Mouse (Mus musculus) kidney, adult 18-20 months (tissue): ENCODE results near the gene Ndufa4l2.
A peak's percentile ranks its signal among the peaks of the same experiment; 100 is the strongest.

Experiments
- DNase-seq: peaks from one replicate; pipeline ENCODE4 v3.0.0; 2021

Gene Ndufa4l2

GRCm38 (mm10) chr10:127526681-127527080 is 11.9 kb downstream of the Ndufa4l2 start:
- DNase-seq, result peak; percentile 69

GRCm38 (mm10) chr10:127527481-127527880 is 12.7 kb downstream of the Ndufa4l2 start:
- no peak for DNase-seq

GRCm38 (mm10) chr10:127530945-127531344 is 16.2 kb downstream of the Ndufa4l2 start:
- no peak for DNase-seq

- no peak for DNase-seq
Observed at GRCm38 (mm10) chr10:127531548-127531947, 16.8 kb downstream of the Ndufa4l2 start.

GRCm38 (mm10) chr10:127534036-127534928 is 19.5 kb downstream of the Ndufa4l2 start, which contains the start of gene Nxph4:
Gene Nxph4, minus strand, starts transcription at chr10:127534559.
- DNase-seq, result peak; percentile 50

GRCm38 (mm10) chr10:127534929-127535384 is 20.2 kb downstream of the Ndufa4l2 start:
- no peak for DNase-seq

GRCm38 (mm10) chr10:127536586-127537314 is 22.0 kb downstream of the Ndufa4l2 start:
- peak; percentile 51 for DNase-seq

- DNase-seq, result peak; percentile 87
Observed at GRCm38 (mm10) chr10:127537854-127538583, 23.3 kb downstream of the Ndufa4l2 start.

- no peak for DNase-seq
Observed at GRCm38 (mm10) chr10:127541510-127541909, 26.7 kb downstream of the Ndufa4l2 start.

- no peak for DNase-seq
Observed at GRCm38 (mm10) chr10:127542084-127542483, 27.3 kb downstream of the Ndufa4l2 start.

- no peak for DNase-seq
Observed at GRCm38 (mm10) chr10:127542720-127543119, 28.0 kb downstream of the Ndufa4l2 start.

- no peak for DNase-seq
Observed at GRCm38 (mm10) chr10:127543916-127544315, 29.1 kb downstream of the Ndufa4l2 start.

GRCm38 (mm10) chr10:127544375-127544774 is 29.6 kb downstream of the Ndufa4l2 start:
- DNase-seq, result no peak

GRCm38 (mm10) chr10:127546505-127546904 is 31.7 kb downstream of the Ndufa4l2 start:
- no peak for DNase-seq

- no peak for DNase-seq
Observed at GRCm38 (mm10) chr10:127548236-127548635, 33.5 kb downstream of the Ndufa4l2 start.

GRCm38 (mm10) chr10:127549892-127550291 is 35.1 kb downstream of the Ndufa4l2 start:
- DNase-seq, result no peak

GRCm38 (mm10) chr10:127555703-127556102 is 40.9 kb downstream of the Ndufa4l2 start:
- no peak for DNase-seq

GRCm38 (mm10) chr10:127557397-127557796 is 42.6 kb downstream of the Ndufa4l2 start:
- no peak for DNase-seq

- no peak for DNase-seq
Observed at GRCm38 (mm10) chr10:127561145-127561544, 46.4 kb downstream of the Ndufa4l2 start.

GRCm38 (mm10) chr10:127563840-127564239 is 49.1 kb downstream of the Ndufa4l2 start:
- no peak for DNase-seq

GRCm38 (mm10) chr10:127564301-127564700 is 49.5 kb downstream of the Ndufa4l2 start:
- no peak for DNase-seq
